Mouse (Mus musculus): ENCODE results near the gene Olfr846. TPM values are rescaled to one million over a fixed set of nuclear protein-coding genes. Genes with fewer than 3 reads are reported as not detected.

Olfr846 gene
- not detected in 2 replicates for polyA plus RNA-seq (2016; fragmentation: Nextera tagmentation; extraction: Ambion mirVana)

GRCm38 (mm10) chr9:19363905-19364304 is at the start of gene Olfr846:
Gene Olfr846, minus strand, starts transcription at chr9:19364005.
- Histone ChIP-seq H3K9me3 (peaks cover 12% of the 10 kb centered on the region; the same call in 1 of the 2 replicates), H3K4me1 (no peaks in the 10 kb centered on the region), H3K36me3 (no peaks in the 10 kb centered on the region), H3K9ac (no peak within 1 kb of the TSS), H3K4me3 (no peak within 1 kb of the TSS), H3K27me3 (replicated peaks) (no peaks in the 10 kb centered on the region), H3K27ac (no peak within 1 kb of the TSS), H3K4me2 (replicated peaks) (no peak within 1 kb of the TSS)
- no peak for ATAC-seq (ENCODE audit: low FRiP score, low read depth)
- 56% methylated on average over 1 of the region's 1 CpGs for WGBS

GRCm38 (mm10) chr9:19378569-19378968 is 14.8 kb upstream of the Olfr846 start, which contains the start of gene Olfr847:
Gene Olfr847, minus strand, starts transcription at chr9:19378669.
- no peaks in the 10 kb centered on the region for H3K4me1 ChIP-seq
- no peak within 1 kb of the TSS for H3K4me3 ChIP-seq
- no peak for ATAC-seq (ENCODE audit: low FRiP score, low read depth)
- H3K27ac ChIP-seq, result no peak within 1 kb of the TSS
- no peaks in the 10 kb centered on the region for H3K27me3 ChIP-seq (replicated peaks)
- H3K9ac ChIP-seq, result no peak within 1 kb of the TSS
- WGBS, result 79% methylated on average over 1 of the region's 1 CpGs
- no peak within 1 kb of the TSS for H3K4me2 ChIP-seq (replicated peaks)
- no peaks in the 10 kb centered on the region for H3K36me3 ChIP-seq
- H3K9me3 ChIP-seq, result peaks cover 5% of the 10 kb centered on the region; the same call in 1 of the 2 replicates

GRCm38 (mm10) chr9:19336157-19336556 is 27.6 kb downstream of the Olfr846 start, which contains the start of gene Olfr845:
Gene Olfr845, plus strand, starts transcription at chr9:19336457.
- Histone ChIP-seq H3K4me2 (replicated peaks) (no peak within 1 kb of the TSS), H3K9me3 (no peaks in the 10 kb centered on the region), H3K4me3 (no peak within 1 kb of the TSS), H3K27me3 (replicated peaks) (no peaks in the 10 kb centered on the region), H3K4me1 (no peaks in the 10 kb centered on the region), H3K9ac (no peak within 1 kb of the TSS), H3K27ac (no peak within 1 kb of the TSS), H3K36me3 (no peaks in the 10 kb centered on the region)
- ATAC-seq (ENCODE audit: low FRiP score, low read depth), result no peak
- WGBS, result 87% methylated on average over 1 of the region's 1 CpGs

GRCm38 (mm10) chr9:19316047-19316446 is 47.8 kb downstream of the Olfr846 start, which contains the start of gene Olfr844:
Gene Olfr844, plus strand, starts transcription at chr9:19316347.
- H3K27me3 ChIP-seq (replicated peaks), result no peaks in the 10 kb centered on the region
- H3K9me3 ChIP-seq, result peaks cover 10% of the 10 kb centered on the region; the same call in 1 of the 2 replicates
- no peak within 1 kb of the TSS for H3K4me2 ChIP-seq (replicated peaks)
- H3K9ac ChIP-seq, result no peak within 1 kb of the TSS
- no peaks in the 10 kb centered on the region for H3K4me1 ChIP-seq
- ATAC-seq (ENCODE audit: low FRiP score, low read depth), result no peak
- H3K4me3 ChIP-seq, result no peak within 1 kb of the TSS
- H3K27ac ChIP-seq, result no peak within 1 kb of the TSS
- H3K36me3 ChIP-seq, result no peaks in the 10 kb centered on the region

Other genes starting within 250 kb of the Olfr846 start
- not detected in 2 replicates for gene Olfr836, start 243.6 kb downstream of the Olfr846 start, polyA plus RNA-seq (2016; fragmentation: Nextera tagmentation; extraction: Ambion mirVana)
- gene Olfr837, start 227.7 kb downstream of the Olfr846 start, polyA plus RNA-seq (2016; fragmentation: Nextera tagmentation; extraction: Ambion mirVana), result not detected in 2 replicates
- gene Olfr839-ps1, start 186.7 kb downstream of the Olfr846 start, polyA plus RNA-seq (2016; fragmentation: Nextera tagmentation; extraction: Ambion mirVana), result not detected in 2 replicates
- not detected in 2 replicates for gene Olfr843, start 112.0 kb downstream of the Olfr846 start, polyA plus RNA-seq (2016; fragmentation: Nextera tagmentation; extraction: Ambion mirVana)
- not detected in 2 replicates for gene Olfr844, start 47.7 kb downstream of the Olfr846 start, polyA plus RNA-seq (2016; fragmentation: Nextera tagmentation; extraction: Ambion mirVana)
- not detected in 2 replicates for gene Olfr845, start 27.5 kb downstream of the Olfr846 start, polyA plus RNA-seq (2016; fragmentation: Nextera tagmentation; extraction: Ambion mirVana)
- gene Olfr847, start 14.7 kb upstream of the Olfr846 start, polyA plus RNA-seq (2016; fragmentation: Nextera tagmentation; extraction: Ambion mirVana), result not detected in 2 replicates
- not detected in 2 replicates for gene Olfr849, start 76.3 kb upstream of the Olfr846 start, polyA plus RNA-seq (2016; fragmentation: Nextera tagmentation; extraction: Ambion mirVana)
- not detected in 2 replicates for gene Olfr850, start 114.2 kb upstream of the Olfr846 start, polyA plus RNA-seq (2016; fragmentation: Nextera tagmentation; extraction: Ambion mirVana)
- gene Olfr851, start 129.3 kb upstream of the Olfr846 start, polyA plus RNA-seq (2016; fragmentation: Nextera tagmentation; extraction: Ambion mirVana), result not detected in 2 replicates
- gene Olfr853, start 177.1 kb upstream of the Olfr846 start, polyA plus RNA-seq (2016; fragmentation: Nextera tagmentation; extraction: Ambion mirVana), result not detected in 2 replicates
- gene Olfr854, start 203.4 kb upstream of the Olfr846 start, polyA plus RNA-seq (2016; fragmentation: Nextera tagmentation; extraction: Ambion mirVana), result not detected in 2 replicates
- gene Olfr855, start 218.6 kb upstream of the Olfr846 start, polyA plus RNA-seq (2016; fragmentation: Nextera tagmentation; extraction: Ambion mirVana), result not detected in 2 replicates

Data from neural tube, embryonic 12.5 days (tissue).